Mouse (Mus musculus) lung, embryonic 15.5 days (tissue): ENCODE measurements around the gene A230072I06Rik. TPM values are rescaled to one million over a fixed set of nuclear protein-coding genes. Genes with fewer than 3 reads are reported as not detected.

Source experiments
- ATAC-seq: fragments of 200-750 bp; cut with Nextera tagmentation; 2 replicates; pipeline ENCODE4 v1.8.0; 2017; ENCODE audit warnings: moderate number of reproducible peaks, borderline replicate concordance; ENCODE audit not compliant: low FRiP score, low TSS enrichment; ENCODE audit errors: extremely low read depth
- H3K27ac ChIP-seq: fragments of 300-500 bp; sonication (generic); 2 replicates; pipeline ENCODE4 v1.5.1; 2015; ENCODE audit warnings: moderate library complexity, mild to moderate bottlenecking, inconsistent platforms
- H3K27me3 ChIP-seq: fragments of 300-500 bp; sonication (generic); 2 replicates; pipeline ENCODE4 v1.6.1; 2015; ENCODE audit warnings: inconsistent platforms
- H3K36me3 ChIP-seq: fragments of 300-500 bp; sonication (generic); 2 replicates; pipeline ENCODE4 v1.6.1; 2015; ENCODE audit warnings: inconsistent platforms
- H3K4me1 ChIP-seq: fragments of 300-500 bp; sonication (generic); 2 replicates; pipeline ENCODE4 v1.6.1; 2015; ENCODE audit warnings: inconsistent platforms
- H3K4me2 ChIP-seq: fragments of 300-500 bp; sonication (generic); 2 replicates; pipeline ENCODE4 v1.6.1; 2015; ENCODE audit warnings: inconsistent platforms, mild to moderate bottlenecking, moderate library complexity
- H3K4me3 ChIP-seq: fragments of 300-500 bp; sonication (generic); 2 replicates; pipeline ENCODE4 v1.5.1; 2015; ENCODE audit warnings: mild to moderate bottlenecking, inconsistent platforms
- H3K9ac ChIP-seq: fragments of 300-500 bp; sonication (generic); 2 replicates; pipeline ENCODE4 v1.6.1; 2015; ENCODE audit warnings: inconsistent platforms
- H3K9me3 ChIP-seq: fragments of 300-500 bp; sonication (generic); 2 replicates; pipeline ENCODE4 v1.6.1; 2016; ENCODE audit warnings: inconsistent platforms
- WGBS: fragments of 180-500 bp; shearing (Covaris S2); methylation state at CpG from one replicate; pipeline ENCODE4 v1.1.7; 2015; 5-methylcytosine and 5-hydroxymethylcytosine counted together
- polyA plus RNA-seq: library from polyadenylated mRNA; unstranded; fragments of >200 nt; fragmentation: Nextera tagmentation; extraction: Ambion mirVana; gene quantifications from 2 replicates; pipeline ENCODE4 v1.2.1, GENCODE M21; 2015

A230072I06Rik gene
- polyA plus RNA-seq, 1 experiment from 2014 or later = not detected

DNA sequence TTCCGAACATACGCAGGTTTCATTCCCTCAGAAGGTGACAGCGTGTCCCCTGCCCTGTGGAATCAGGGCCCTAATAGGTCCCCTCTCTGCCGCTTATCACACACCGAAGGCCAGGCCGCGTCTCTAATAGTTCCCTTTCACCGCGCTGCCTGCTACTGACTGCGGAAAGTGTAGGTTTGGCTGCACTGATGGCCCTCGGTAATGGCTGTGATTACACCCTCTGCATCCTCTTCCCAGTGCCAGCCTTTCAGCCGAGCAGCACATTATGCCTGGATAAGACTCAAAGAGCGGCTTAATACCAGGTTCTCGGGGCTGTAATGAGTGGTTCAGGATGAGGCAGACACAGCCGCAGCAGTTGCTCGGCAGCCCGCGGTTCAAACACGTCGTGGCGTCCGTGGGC, 3.5 kb downstream of the A230072I06Rik start:
- H3K4me2 ChIP-seq = no peak overlapping the region

DNA sequence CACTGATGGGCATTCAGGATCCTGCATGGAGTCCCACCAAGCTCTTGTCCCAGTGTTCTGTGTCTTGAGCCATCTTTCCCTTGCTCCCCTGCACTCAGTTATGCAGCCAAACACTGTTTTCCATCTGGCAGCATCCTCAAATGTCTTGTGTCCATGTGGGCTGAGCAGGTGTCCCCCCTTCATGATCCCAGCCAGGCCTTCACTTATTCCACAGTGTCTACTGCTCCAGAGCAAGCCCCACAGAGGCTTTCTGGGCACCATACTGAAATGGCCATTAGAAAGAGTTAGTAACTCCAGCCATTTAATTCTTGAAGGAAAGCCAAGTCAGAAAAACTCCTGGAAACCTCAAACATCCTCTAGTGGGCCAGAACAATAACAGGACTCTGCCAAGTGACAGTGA, 11.9 kb downstream of the A230072I06Rik start:
- H3K36me3 ChIP-seq = no peaks in the 10 kb centered on the region
- no peak for ATAC-seq
- H3K9me3 ChIP-seq = no peaks in the 10 kb centered on the region
- H3K27me3 ChIP-seq = no peaks in the 10 kb centered on the region
- no peak overlapping the region for H3K9ac ChIP-seq
- H3K4me1 ChIP-seq = no peaks in the 10 kb centered on the region
- no peak overlapping the region for H3K27ac ChIP-seq
- H3K4me2 ChIP-seq = no peak overlapping the region
- no peak overlapping the region for H3K4me3 ChIP-seq

More for the DNA sequence above, 3.5 kb downstream of the A230072I06Rik start:
- Histone ChIP-seq H3K9me3 (no peaks in the 10 kb centered on the region), H3K36me3 (no peaks in the 10 kb centered on the region), H3K27me3 (no peaks in the 10 kb centered on the region), H3K27ac (no peak overlapping the region), H3K9ac (no peak overlapping the region), H3K4me1 (peaks cover 15% of the 10 kb centered on the region), H3K4me3 (no peak overlapping the region)
- 77% methylated on average over 22 of the region's 22 CpGs for WGBS
- no peak for ATAC-seq

DNA sequence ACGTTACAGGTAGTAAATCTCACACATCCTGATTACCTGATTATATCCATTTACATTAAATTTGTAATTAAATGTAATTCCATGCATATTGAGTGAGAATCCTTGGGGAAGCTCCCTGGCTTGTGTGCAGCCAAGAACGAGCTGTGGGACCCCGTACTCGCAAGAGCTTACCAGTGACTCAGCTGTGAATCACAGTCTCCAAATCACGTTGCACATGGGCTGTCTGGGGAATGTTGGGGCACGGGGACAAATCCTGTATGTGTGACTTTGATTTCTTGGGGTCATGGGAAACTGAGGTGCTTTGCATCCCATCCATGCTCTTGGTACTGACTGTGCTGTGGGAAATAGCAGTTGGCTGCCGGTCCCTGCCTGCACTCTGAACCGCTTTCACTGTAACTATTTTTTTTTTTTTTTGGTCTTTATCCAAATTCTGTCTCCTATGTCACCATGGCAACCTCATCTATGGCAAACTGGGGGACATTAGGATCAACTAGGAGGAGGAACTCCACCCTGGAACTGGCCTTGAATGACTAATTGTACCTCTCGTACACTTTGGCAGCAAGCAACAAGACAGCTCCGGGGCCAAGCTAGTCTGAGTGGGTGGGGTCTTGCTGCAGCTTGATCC, 19.8 kb downstream of the A230072I06Rik start:
- WGBS = 58% methylated on average over 10 of the region's 10 CpGs
- no peak overlapping the region for H3K4me2 ChIP-seq
- H3K4me1 ChIP-seq = no peaks in the 10 kb centered on the region
- no peak overlapping the region for H3K4me3 ChIP-seq
- no peak overlapping the region for H3K27ac ChIP-seq
- no peak overlapping the region for H3K9ac ChIP-seq
- H3K9me3 ChIP-seq = no peaks in the 10 kb centered on the region
- H3K36me3 ChIP-seq = no peaks in the 10 kb centered on the region
- ATAC-seq = no peak
- H3K27me3 ChIP-seq = no peaks in the 10 kb centered on the region

DNA sequence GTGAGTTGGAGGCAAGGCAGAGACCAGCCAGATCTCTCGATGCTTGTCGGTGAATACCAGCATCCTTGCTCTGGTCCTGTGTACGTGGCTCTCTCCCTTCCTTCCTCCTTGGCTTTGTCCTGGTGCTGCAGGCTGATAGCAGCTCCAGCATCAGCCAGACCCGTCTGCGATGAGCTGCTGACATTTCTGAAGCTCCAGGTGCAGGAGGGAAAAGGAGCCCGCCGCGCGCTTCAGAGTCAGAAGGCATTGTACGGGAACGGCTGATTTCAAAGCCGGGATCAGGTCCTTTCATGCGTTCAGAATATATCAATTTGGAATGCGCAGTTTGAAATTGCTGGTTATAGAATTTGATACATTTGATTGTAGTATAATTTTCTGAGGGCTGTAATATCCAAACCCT, 23.4 kb downstream of the A230072I06Rik start:
- Histone ChIP-seq H3K27me3 (no peaks in the 10 kb centered on the region), H3K9me3 (no peaks in the 10 kb centered on the region), H3K27ac (no peak overlapping the region), H3K9ac (no peak overlapping the region), H3K4me1 (no peaks in the 10 kb centered on the region), H3K36me3 (no peaks in the 10 kb centered on the region), H3K4me3 (no peak overlapping the region), H3K4me2 (no peak overlapping the region)
- ATAC-seq = no peak
- 69% methylated on average over 14 of the region's 14 CpGs for WGBS

DNA sequence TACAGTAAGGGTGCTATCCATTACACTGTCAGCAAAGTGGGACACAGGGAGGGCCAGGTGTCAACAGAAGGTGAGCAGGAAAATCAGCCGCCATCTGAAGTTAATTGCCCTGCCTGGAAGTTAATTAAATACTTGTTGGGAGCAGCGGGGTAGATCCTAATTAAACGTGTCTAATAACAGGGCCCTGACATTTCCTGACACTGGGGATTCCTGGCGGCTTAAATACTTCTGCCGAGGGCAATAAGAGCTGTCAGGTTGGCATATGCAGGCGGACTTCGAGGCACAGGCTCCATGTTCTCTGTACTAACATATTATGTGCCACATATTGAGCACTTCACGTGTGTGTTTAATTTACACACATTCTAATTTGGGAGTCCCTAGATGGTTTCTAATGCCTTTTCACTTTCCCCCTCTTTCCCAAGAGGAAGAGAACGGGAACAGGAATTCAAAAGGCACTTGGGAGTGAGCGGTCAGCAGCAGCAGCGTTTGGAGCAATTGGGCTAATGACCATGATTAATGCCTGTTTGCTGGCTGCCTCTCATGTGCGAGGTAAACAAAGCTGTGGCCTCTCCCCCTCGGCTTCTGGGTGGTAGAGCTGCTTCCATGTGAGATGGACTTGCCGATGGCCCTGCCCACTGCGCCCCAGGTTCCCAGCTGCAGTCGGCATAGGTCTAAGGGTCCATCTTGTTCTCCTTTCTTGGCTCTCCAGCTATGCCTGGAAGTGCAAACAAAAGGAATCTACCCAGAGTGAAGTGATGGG, 34.5 kb downstream of the A230072I06Rik start:
- Histone ChIP-seq H3K36me3 (no peaks in the 10 kb centered on the region), H3K9me3 (no peaks in the 10 kb centered on the region), H3K27me3 (peaks cover 19% of the 10 kb centered on the region), H3K9ac (no peak overlapping the region), H3K4me1 (no peaks in the 10 kb centered on the region), H3K4me2 (no peak overlapping the region), H3K27ac (no peak overlapping the region), H3K4me3 (no peak overlapping the region)
- 29% methylated on average over 16 of the region's 16 CpGs for WGBS
- no peak for ATAC-seq

DNA sequence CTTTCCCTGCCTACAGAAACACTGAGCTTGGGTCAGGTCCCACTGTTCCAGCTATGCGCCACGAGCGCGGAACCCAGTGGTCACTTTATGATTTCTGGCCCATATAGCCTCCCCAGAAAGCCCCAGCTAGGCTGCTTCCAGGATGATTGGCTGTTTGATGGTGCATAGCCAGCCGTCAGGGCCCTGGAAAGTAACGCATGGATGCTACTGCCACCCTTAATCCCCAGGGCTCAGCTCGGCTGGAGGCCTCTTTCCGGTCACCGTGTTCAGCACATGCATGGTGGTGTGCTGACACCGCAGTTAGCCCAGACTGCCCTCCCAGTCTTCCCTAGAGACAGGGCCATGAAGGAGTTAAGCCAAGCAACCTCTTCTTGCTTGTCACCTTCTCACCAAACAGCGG, 35.6 kb downstream of the A230072I06Rik start:
- H3K4me3 ChIP-seq = no peak overlapping the region
- peaks cover 19% of the 10 kb centered on the region for H3K27me3 ChIP-seq
- ATAC-seq = no peak

DNA sequence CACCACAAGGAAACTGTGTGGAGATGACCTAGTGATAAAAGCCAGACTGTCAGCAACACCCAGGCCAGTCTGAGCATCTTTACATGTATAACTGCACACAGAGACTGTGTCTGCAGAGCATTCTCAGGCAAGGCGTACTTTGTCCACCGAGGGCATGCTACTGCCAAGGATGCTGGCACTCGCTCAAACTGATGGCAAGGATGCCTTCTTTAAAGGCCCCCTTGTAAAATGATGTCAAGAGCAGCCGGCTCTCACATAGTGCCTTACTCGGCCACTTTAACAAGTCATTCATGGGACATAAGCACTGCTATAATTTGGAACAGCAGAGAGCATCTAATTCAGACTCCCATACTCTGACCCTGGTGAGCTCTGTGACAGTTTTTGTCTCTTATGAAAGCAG, 36.6 kb downstream of the A230072I06Rik start:
- no peak overlapping the region for H3K4me3 ChIP-seq
- no peak overlapping the region for H3K9ac ChIP-seq
- no peak overlapping the region for H3K4me2 ChIP-seq
- WGBS = 56% methylated on average over 5 of the region's 5 CpGs
- H3K27me3 ChIP-seq = peaks cover 19% of the 10 kb centered on the region
- H3K27ac ChIP-seq = no peak overlapping the region
- no peaks in the 10 kb centered on the region for H3K36me3 ChIP-seq
- no peaks in the 10 kb centered on the region for H3K4me1 ChIP-seq
- no peak for ATAC-seq
- H3K9me3 ChIP-seq = no peaks in the 10 kb centered on the region

More for the DNA sequence above, 35.6 kb downstream of the A230072I06Rik start:
- no peaks in the 10 kb centered on the region for H3K9me3 ChIP-seq
- WGBS = 51% methylated on average over 11 of the region's 11 CpGs
- H3K9ac ChIP-seq = no peak overlapping the region
- H3K4me1 ChIP-seq = no peaks in the 10 kb centered on the region
- no peak overlapping the region for H3K4me2 ChIP-seq
- no peak overlapping the region for H3K27ac ChIP-seq
- no peaks in the 10 kb centered on the region for H3K36me3 ChIP-seq

DNA sequence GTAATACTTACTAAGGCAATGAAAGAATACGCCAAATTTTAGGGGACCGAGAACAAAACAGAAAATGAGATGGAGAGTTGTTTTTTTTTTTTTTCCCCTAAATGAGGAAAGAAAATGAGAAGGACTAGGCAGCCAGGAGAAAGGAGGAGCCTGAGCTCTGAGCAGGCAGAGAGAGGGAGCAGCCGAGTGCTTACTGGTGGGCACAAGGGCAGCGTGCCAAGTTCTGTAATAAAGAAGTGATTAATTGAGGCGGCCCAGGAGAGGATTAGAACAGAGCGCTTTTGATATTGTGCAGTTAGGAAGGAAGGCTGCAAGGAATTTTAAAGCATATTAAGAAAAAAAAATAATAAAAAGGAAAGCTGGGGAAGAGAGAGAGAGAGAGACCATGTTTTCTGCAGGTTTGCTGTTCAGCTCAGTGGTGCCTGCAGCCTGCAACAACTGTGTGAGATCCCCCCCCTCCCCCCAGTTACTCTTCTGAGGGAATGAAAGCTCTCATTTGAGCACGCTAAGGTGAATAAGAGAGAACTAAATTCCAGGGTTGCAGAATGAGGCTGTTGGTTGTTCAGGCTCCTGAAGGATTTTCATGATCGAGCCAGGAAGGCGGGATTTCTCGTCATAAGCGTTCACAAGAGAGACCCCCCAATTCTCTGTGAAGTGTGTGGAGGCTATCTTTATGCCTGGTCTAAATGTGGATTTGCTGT, 41.3 kb downstream of the A230072I06Rik start:
- Histone ChIP-seq H3K9ac (no peak overlapping the region), H3K27ac (no peak overlapping the region), H3K27me3 (peaks cover 20% of the 10 kb centered on the region), H3K36me3 (no peaks in the 10 kb centered on the region), H3K4me2 (no peak overlapping the region), H3K4me3 (no peak overlapping the region), H3K9me3 (no peaks in the 10 kb centered on the region), H3K4me1 (no peaks in the 10 kb centered on the region)
- ATAC-seq = no peak
- WGBS = 49% methylated on average over 11 of the region's 11 CpGs

DNA sequence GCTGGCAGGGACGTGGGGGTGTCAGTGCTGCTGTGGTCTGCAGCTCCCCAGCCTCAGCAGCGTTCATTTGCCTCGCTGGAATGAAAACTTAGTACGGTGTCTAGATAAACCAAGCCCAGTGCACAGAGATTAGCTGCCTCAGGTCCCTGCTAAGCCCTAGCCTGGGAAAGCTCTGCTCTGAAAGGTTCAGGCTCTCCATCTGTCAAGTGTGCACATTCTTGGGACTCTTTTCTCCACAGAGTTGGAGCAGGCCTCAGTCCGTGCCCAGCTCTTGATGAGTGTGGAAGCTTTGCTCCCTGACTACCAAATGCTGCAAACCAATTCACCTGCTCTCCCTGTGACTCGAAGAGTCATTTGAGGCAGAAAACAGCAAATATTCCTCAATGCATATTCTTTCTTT, 43.5 kb downstream of the A230072I06Rik start:
- ATAC-seq = no peak
- H3K27ac ChIP-seq = no peak overlapping the region

DNA sequence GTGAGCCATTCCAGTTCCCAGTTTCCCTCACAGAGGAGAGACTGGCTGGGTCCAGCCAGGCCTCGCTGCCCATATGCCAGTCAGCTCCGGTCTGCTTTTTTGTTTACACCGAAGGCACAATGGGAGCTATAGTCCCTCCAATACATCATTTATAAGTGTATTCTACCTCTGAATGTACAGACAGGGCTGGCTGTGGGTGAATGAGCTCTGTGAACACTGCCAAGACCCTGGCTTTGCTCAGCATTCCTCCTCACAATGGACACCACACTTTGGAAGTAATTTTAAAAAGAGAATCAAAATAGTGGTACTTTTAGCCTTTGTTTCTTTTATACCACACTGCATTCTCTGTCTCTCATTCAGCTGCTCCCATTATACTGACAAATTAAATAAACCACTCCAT, 44.6 kb downstream of the A230072I06Rik start:
- 0 out of 2 replicates have a peak, but pooled peaks cover 4% of the 10 kb centered on the region for H3K4me1 ChIP-seq
- H3K27me3 ChIP-seq = peaks cover 29% of the 10 kb centered on the region
- H3K27ac ChIP-seq = no peak overlapping the region
- H3K9ac ChIP-seq = no peak overlapping the region
- no peak for ATAC-seq
- no peak overlapping the region for H3K4me2 ChIP-seq
- H3K36me3 ChIP-seq = no peaks in the 10 kb centered on the region
- WGBS = 82% methylated on average over 3 of the region's 3 CpGs
- no peak overlapping the region for H3K4me3 ChIP-seq
- no peaks in the 10 kb centered on the region for H3K9me3 ChIP-seq

More for the DNA sequence above, 43.5 kb downstream of the A230072I06Rik start:
- Histone ChIP-seq H3K4me2 (no peak overlapping the region), H3K4me1 (0 out of 2 replicates have a peak, but pooled peaks cover 4% of the 10 kb centered on the region), H3K9ac (no peak overlapping the region), H3K4me3 (no peak overlapping the region), H3K9me3 (no peaks in the 10 kb centered on the region), H3K27me3 (peaks cover 24% of the 10 kb centered on the region), H3K36me3 (no peaks in the 10 kb centered on the region)
- 55% methylated on average over 6 of the region's 6 CpGs for WGBS

DNA sequence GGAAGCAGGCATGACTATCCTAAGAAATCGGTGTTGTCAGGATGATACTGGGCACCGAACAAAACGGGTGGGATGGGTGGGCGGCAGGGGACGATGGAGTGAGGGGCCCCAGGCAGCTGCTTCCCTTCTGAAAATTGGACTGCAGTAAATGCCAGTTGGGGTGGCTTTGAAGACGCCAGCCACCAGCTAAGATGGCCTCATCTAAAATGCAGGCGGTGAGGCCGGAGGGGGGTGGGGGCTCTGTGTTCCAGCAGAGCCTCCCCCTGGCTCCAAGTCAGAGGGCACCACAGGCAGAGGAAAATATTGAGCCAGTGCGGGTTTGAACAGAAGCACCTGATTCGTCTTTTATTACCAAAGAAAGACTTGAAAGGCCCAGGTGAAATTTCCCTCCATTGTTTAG, 45.9 kb downstream of the A230072I06Rik start:
- Histone ChIP-seq H3K27ac (no peak overlapping the region), H3K4me1 (0 out of 2 replicates have a peak, but pooled peaks cover 4% of the 10 kb centered on the region), H3K9me3 (no peaks in the 10 kb centered on the region), H3K27me3 (peaks cover 29% of the 10 kb centered on the region), H3K9ac (no peak overlapping the region), H3K4me2 (no peak overlapping the region), H3K4me3 (no peak overlapping the region), H3K36me3 (no peaks in the 10 kb centered on the region)
- 52% methylated on average over 10 of the region's 10 CpGs for WGBS
- no peak for ATAC-seq
